Mouse (Mus musculus): ENCODE results near the gene Ncoa4.
"Not testable (repeated sequence)": the region's sequence is repeated elsewhere in the genome, so short reads cannot be mapped to it uniquely, and the experiment has no call there.

Ncoa4 gene

GRCm38 (mm10) chr14:32193557-32193956, 33.9 kb downstream of the Ncoa4 start:
- DNase-seq (ENCODE audit: low spot score in 2 of 2): not testable (repeated sequence)

- no peak for DNase-seq (ENCODE audit: low spot score in 2 of 2)
Measured at GRCm38 (mm10) chr14:32201354-32201753, 41.7 kb downstream of the Ncoa4 start.

DNA sequence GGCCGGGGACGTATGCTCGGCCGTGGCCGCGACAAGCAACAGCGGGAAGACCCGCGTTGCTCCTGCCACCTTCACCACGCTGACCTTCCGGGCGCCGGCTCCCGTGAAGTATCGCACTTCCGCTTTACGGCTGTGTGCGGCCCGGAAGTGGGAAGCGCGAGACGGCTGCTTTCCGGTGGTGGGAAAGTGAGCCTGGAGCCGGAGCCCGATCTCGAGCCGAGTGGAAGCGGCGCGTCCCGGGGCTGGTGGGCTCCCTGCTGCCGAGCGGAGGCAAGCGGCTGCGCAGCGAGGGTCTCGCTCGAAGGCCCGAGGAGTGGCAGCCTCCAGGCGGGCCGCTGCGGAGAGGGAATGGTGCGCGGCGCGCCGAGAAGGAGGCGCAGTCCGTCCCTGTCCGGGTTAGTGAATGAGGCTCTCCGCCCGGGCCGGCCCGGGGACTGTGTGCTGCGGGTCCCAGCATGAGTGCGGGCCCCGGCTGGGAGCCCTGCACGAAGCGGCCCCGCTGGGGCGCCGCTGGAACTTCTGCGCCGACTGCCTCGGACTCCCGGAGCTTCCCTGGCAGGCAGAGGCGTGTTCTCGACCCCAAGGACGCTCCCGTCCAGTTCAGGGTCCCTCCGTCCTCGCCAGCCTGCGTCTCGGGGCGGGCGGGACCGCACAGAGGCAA, 42.3 kb downstream of the Ncoa4 start, which contains the start of the genes Timm23 and Parg:
Timm23 (minus strand) TSS at position 108 of the 661 bp plus-strand sequence.
Parg (plus strand) TSS at position 159 of the 661 bp plus-strand sequence.
- DNase-seq (ENCODE audit: low spot score in 2 of 2): peak; percentile 84 to 92

GRCm38 (mm10) chr14:32226601-32227000, 66.9 kb downstream of the Ncoa4 start:
- DNase-seq (ENCODE audit: low spot score in 2 of 2): no peak

GRCm38 (mm10) chr14:32228996-32229395, 69.3 kb downstream of the Ncoa4 start:
- peak; percentile 36 to 81 for DNase-seq (ENCODE audit: low spot score in 2 of 2)
